In genomic region chr10:62866035-62866791, GRCm38 (mm10) we compare ENCODE assay signal across 8 mouse cellular contexts. TPM values are rescaled to one million over a fixed set of nuclear protein-coding genes. Genes with fewer than 3 reads are reported as not detected.
DNase-seq lines count a peak whose midpoint lies in the region; ATAC-seq lines count a peak whose summit lies in the region.

No protein-coding gene starts in this region.

- H3K9ac ChIP-seq in kidney, embryonic 14.5 days (ENCODE audit: low read depth, low read length) = peak overlapping the region; percentile 66; the same call in 1 of the 2 replicates
- no peak overlapping the region for H3K9ac ChIP-seq in liver, embryonic 13.5 days
- H3K9ac ChIP-seq in neural tube, embryonic 14.5 days (replicated peaks; ENCODE audit: low read depth, low read length) = peak overlapping the region; percentile 90

- H3K9me3 ChIP-seq in kidney, embryonic 14.5 days (ENCODE audit: control insufficient read depth, low read length) = peaks cover 4% of the 10 kb centered on the region; the same call in 1 of the 2 replicates
- no peaks in the 10 kb centered on the region for H3K9me3 ChIP-seq in liver, embryonic 13.5 days (replicated peaks)
- H3K9me3 ChIP-seq in neural tube, embryonic 14.5 days (ENCODE audit: control insufficient read depth, low read length) = no peaks in the 10 kb centered on the region

- no peak overlapping the region for H3K27ac ChIP-seq in kidney, embryonic 14.5 days (ENCODE audit: low read depth, low read length)
- H3K27ac ChIP-seq in liver, embryonic 13.5 days = no peak overlapping the region
- peak overlapping the region; percentile 93 for H3K27ac ChIP-seq in neural tube, embryonic 14.5 days (ENCODE audit: low read depth, low read length)

- peaks cover 14% of the 10 kb centered on the region; the same call in 1 of the 2 replicates for H3K4me1 ChIP-seq in kidney, embryonic 14.5 days (ENCODE audit: control insufficient read depth, insufficient read depth, low read length)
- H3K4me1 ChIP-seq in liver, embryonic 13.5 days (replicated peaks) = peaks cover 11% of the 10 kb centered on the region
- peaks cover 23% of the 10 kb centered on the region for H3K4me1 ChIP-seq in neural tube, embryonic 14.5 days (ENCODE audit: control insufficient read depth, insufficient read depth, low read length)

- no peak for DNase-seq in frontal cortex, adult 2 months (ENCODE audit: extremely low spot score in 1 of 2, low spot score in 1 of 2)
- DNase-seq in embryo, embryonic 11 days = peak; percentile 45
- peak; percentile 69 to 72 for DNase-seq in heart, adult 9 months (ENCODE audit: low spot score in 2 of 2)
- no peak for DNase-seq in liver, embryonic 13.5 days
- DNase-seq in spleen, postnatal 14 days (ENCODE audit: low spot score in 2 of 2) = no peak

- H3K36me3 ChIP-seq in kidney, embryonic 14.5 days (ENCODE audit: control insufficient read depth, insufficient read depth, low read length) = no peaks in the 10 kb centered on the region
- no peaks in the 10 kb centered on the region for H3K36me3 ChIP-seq in liver, embryonic 13.5 days
- H3K36me3 ChIP-seq in neural tube, embryonic 14.5 days (ENCODE audit: control insufficient read depth, insufficient read depth, low read length) = no peaks in the 10 kb centered on the region

- H3K4me2 ChIP-seq in kidney, embryonic 14.5 days (replicated peaks; ENCODE audit: low read depth, low read length) = peak overlapping the region; percentile 90
- peak overlapping the region; percentile 73 for H3K4me2 ChIP-seq in liver, embryonic 13.5 days
- H3K4me2 ChIP-seq in neural tube, embryonic 14.5 days (ENCODE audit: low read depth, low read length) = peak overlapping the region; percentile 66

- 39% methylated on average over 11 of the region's 11 CpGs for WGBS in kidney, embryonic 14.5 days
- WGBS in liver, embryonic 13.5 days (ENCODE audit: insufficient replicate concordance) = 43% methylated on average over 11 of the region's 11 CpGs
- 18% methylated on average over 11 of the region's 11 CpGs for WGBS in neural tube, embryonic 14.5 days

- peak; percentile 39 for ATAC-seq in frontal cortex, adult (ENCODE audit: low TSS enrichment)
- peak; percentile 41; the same call in 1 of the 2 replicates for ATAC-seq in kidney, embryonic 14.5 days (ENCODE audit: low FRiP score, low TSS enrichment)
- no peak for ATAC-seq in liver, embryonic 13.5 days (ENCODE audit: low read depth)
- peak; percentile 44 for ATAC-seq in neural tube, embryonic 14.5 days (ENCODE audit: low read depth)

- peak overlapping the region; percentile 54 for H3K4me3 ChIP-seq in kidney, embryonic 14.5 days (ENCODE audit: low read length)
- peak overlapping the region; percentile 49 for H3K4me3 ChIP-seq in liver, embryonic 13.5 days (replicated peaks)
- H3K4me3 ChIP-seq in neural tube, embryonic 14.5 days (ENCODE audit: low read depth, low read length) = peak overlapping the region; percentile 52

- H3K27me3 ChIP-seq in kidney, embryonic 14.5 days (ENCODE audit: control insufficient read depth, insufficient read depth, low read length) = no peaks in the 10 kb centered on the region
- peaks cover 4% of the 10 kb centered on the region for H3K27me3 ChIP-seq in liver, embryonic 13.5 days
- H3K27me3 ChIP-seq in neural tube, embryonic 14.5 days (ENCODE audit: control insufficient read depth, insufficient read depth, low read length) = no peaks in the 10 kb centered on the region

RNA-seq across cellular contexts. Expression of gene Tet1, which starts 42.6 kb away (rescaled TPM):
- polyA plus RNA-seq in frontal cortex, adult 2 months (2012; rRNA removed) = 4.0 and 4.3 TPM in 2 replicates
- 34.1 and 35.3 TPM in 2 replicates for polyA plus RNA-seq in kidney, embryonic 14.5 days (2014; fragmentation: Nextera tagmentation; extraction: Ambion mirVana)
- polyA plus RNA-seq in liver, embryonic 13.5 days (2015; fragmentation: Nextera tagmentation; extraction: Ambion mirVana) = 1.5 and 2.4 TPM in 2 replicates
- 47.9 and 52.2 TPM in 2 replicates for polyA plus RNA-seq in neural tube, embryonic 14.5 days (2014; fragmentation: Nextera tagmentation; extraction: Ambion mirVana)

RNA-seq across cellular contexts. Expression of gene Slc25a16, which starts 54.2 kb away (rescaled TPM):
- polyA plus RNA-seq in frontal cortex, adult 2 months (2012; rRNA removed) = 34.4 and 37.9 TPM in 2 replicates
- 10.0 and 16.0 TPM in 2 replicates for polyA plus RNA-seq in kidney, embryonic 14.5 days (2014; fragmentation: Nextera tagmentation; extraction: Ambion mirVana)
- polyA plus RNA-seq in liver, embryonic 13.5 days (2015; fragmentation: Nextera tagmentation; extraction: Ambion mirVana) = 9.4 and 11.4 TPM in 2 replicates
- 18.3 and 19.3 TPM in 2 replicates for polyA plus RNA-seq in neural tube, embryonic 14.5 days (2014; fragmentation: Nextera tagmentation; extraction: Ambion mirVana)

Comparison
In these comparisons a context has a peak if more than half of its experiments do, and no peak if none do; other contexts are left out.
1. DNase-seq: peak in embryo, embryonic 11 days (single experiment) and heart, adult 9 months (2 of 2); none in frontal cortex, adult 2 months (0 of 2), liver, embryonic 13.5 days (single experiment) and spleen, postnatal 14 days (0 of 2).
2. Peak in every context shown above with its lines, with median percentiles within 50 percentile points of each other: H3K4me2 ChIP-seq and H3K4me3 ChIP-seq.